Mouse (Mus musculus): ENCODE measurements at regions not wholly inside any gene's neighbourhood (a gene's known extent, or its start where the extent isn't known, plus 50 kb on each side); places are given as distances from the start of the nearest gene placed in this dataset.

- no peaks in the 10 kb centered on the region for H3K36me3 ChIP-seq (ENCODE audit: poor library complexity, severe bottlenecking)
- H3K27me3 ChIP-seq: no peaks in the 10 kb centered on the region
- 78% methylated on average over 7 of the region's 7 CpGs for WGBS
- H3K9ac ChIP-seq: no peak overlapping the region
- H3K9me3 ChIP-seq (replicated peaks): no peaks in the 10 kb centered on the region
- H3K27ac ChIP-seq: no peak overlapping the region
- no peaks in the 10 kb centered on the region for H3K4me1 ChIP-seq
- ATAC-seq: no peak
- no peak overlapping the region for H3K4me3 ChIP-seq
- no peak overlapping the region for H3K4me2 ChIP-seq
Observed at GRCm38 (mm10) chr16:51169294-51169693, 578.3 kb upstream of the Ccdc54 start.

- H3K9me3 ChIP-seq (replicated peaks): no peaks in the 10 kb centered on the region
- H3K27ac ChIP-seq: no peak overlapping the region
- no peaks in the 10 kb centered on the region for H3K27me3 ChIP-seq
- H3K4me2 ChIP-seq: no peak overlapping the region
- ATAC-seq: no peak
- H3K4me1 ChIP-seq: no peaks in the 10 kb centered on the region
- no peak overlapping the region for H3K4me3 ChIP-seq
- no peaks in the 10 kb centered on the region for H3K36me3 ChIP-seq (ENCODE audit: poor library complexity, severe bottlenecking)
- no peak overlapping the region for H3K9ac ChIP-seq
- 78% methylated on average over 5 of the region's 5 CpGs for WGBS
Observed at GRCm38 (mm10) chr16:51160768-51161167, 569.8 kb upstream of the Ccdc54 start.

GRCm38 (mm10) chr16:51138575-51138974, 547.6 kb upstream of the Ccdc54 start:
- no peak overlapping the region for H3K4me3 ChIP-seq
- H3K9me3 ChIP-seq (replicated peaks): no peaks in the 10 kb centered on the region
- no peaks in the 10 kb centered on the region for H3K36me3 ChIP-seq (ENCODE audit: poor library complexity, severe bottlenecking)
- 94% methylated on average over 7 of the region's 7 CpGs for WGBS
- H3K4me2 ChIP-seq: no peak overlapping the region
- no peaks in the 10 kb centered on the region for H3K4me1 ChIP-seq
- no peak for ATAC-seq
- H3K27me3 ChIP-seq: no peaks in the 10 kb centered on the region
- no peak overlapping the region for H3K9ac ChIP-seq
- no peak overlapping the region for H3K27ac ChIP-seq

- Histone ChIP-seq H3K9me3 (replicated peaks) (no peaks in the 10 kb centered on the region), H3K4me1 (0 out of 2 replicates have a peak, but pooled peaks cover 7% of the 10 kb centered on the region), H3K36me3 (ENCODE audit: poor library complexity, severe bottlenecking) (no peaks in the 10 kb centered on the region), H3K4me3 (no peak overlapping the region), H3K9ac (no peak overlapping the region), H3K27ac (no peak overlapping the region), H3K4me2 (no peak overlapping the region), H3K27me3 (no peaks in the 10 kb centered on the region)
- WGBS: 78% methylated on average over 1 of the region's 1 CpGs
- ATAC-seq: no peak
Observed at GRCm38 (mm10) chr16:51119835-51120234, 528.9 kb upstream of the Ccdc54 start.

- Histone ChIP-seq H3K36me3 (ENCODE audit: poor library complexity, severe bottlenecking) (no peaks in the 10 kb centered on the region), H3K4me1 (0 out of 2 replicates have a peak, but pooled peaks cover 7% of the 10 kb centered on the region), H3K27ac (no peak overlapping the region), H3K9me3 (replicated peaks) (no peaks in the 10 kb centered on the region), H3K27me3 (no peaks in the 10 kb centered on the region), H3K9ac (no peak overlapping the region), H3K4me2 (peak overlapping the region; percentile 22; the same call in 1 of the 2 replicates), H3K4me3 (no peak overlapping the region)
- no peak for ATAC-seq
- WGBS: 23% methylated on average over 3 of the region's 3 CpGs
Observed at GRCm38 (mm10) chr16:51118365-51118764, 527.4 kb upstream of the Ccdc54 start.

GRCm38 (mm10) chr16:51117836-51118235, 526.9 kb upstream of the Ccdc54 start:
- WGBS: 10% methylated on average over 5 of the region's 5 CpGs
- Histone ChIP-seq H3K4me3 (no peak overlapping the region), H3K27me3 (no peaks in the 10 kb centered on the region), H3K36me3 (ENCODE audit: poor library complexity, severe bottlenecking) (no peaks in the 10 kb centered on the region), H3K9ac (no peak overlapping the region), H3K27ac (no peak overlapping the region), H3K4me1 (0 out of 2 replicates have a peak, but pooled peaks cover 7% of the 10 kb centered on the region), H3K4me2 (peak overlapping the region; percentile 22), H3K9me3 (replicated peaks) (no peaks in the 10 kb centered on the region)
- ATAC-seq: peak; percentile 67; the same call in 1 of the 2 replicates

GRCm38 (mm10) chr16:51109864-51110263, 518.9 kb upstream of the Ccdc54 start:
- no peak overlapping the region for H3K27ac ChIP-seq
- ATAC-seq: no peak
- no peaks in the 10 kb centered on the region for H3K27me3 ChIP-seq
- H3K4me3 ChIP-seq: no peak overlapping the region
- no peaks in the 10 kb centered on the region for H3K36me3 ChIP-seq (ENCODE audit: poor library complexity, severe bottlenecking)
- no peaks in the 10 kb centered on the region for H3K9me3 ChIP-seq (replicated peaks)
- no peaks in the 10 kb centered on the region for H3K4me1 ChIP-seq
- no peak overlapping the region for H3K9ac ChIP-seq
- no peak overlapping the region for H3K4me2 ChIP-seq

- WGBS: 89% methylated on average over 4 of the region's 4 CpGs
- Histone ChIP-seq H3K4me2 (no peak overlapping the region), H3K27me3 (no peaks in the 10 kb centered on the region), H3K9me3 (replicated peaks) (no peaks in the 10 kb centered on the region), H3K27ac (no peak overlapping the region), H3K4me3 (no peak overlapping the region), H3K9ac (no peak overlapping the region), H3K4me1 (no peaks in the 10 kb centered on the region), H3K36me3 (ENCODE audit: poor library complexity, severe bottlenecking) (no peaks in the 10 kb centered on the region)
- no peak for ATAC-seq
Observed at GRCm38 (mm10) chr16:51107421-51107820, 516.5 kb upstream of the Ccdc54 start.

GRCm38 (mm10) chr16:51086556-51086955, 495.6 kb upstream of the Ccdc54 start:
- 60% methylated on average over 7 of the region's 7 CpGs for WGBS

GRCm38 (mm10) chr16:51080146-51080545, 489.2 kb upstream of the Ccdc54 start:
- 75% methylated on average over 4 of the region's 4 CpGs for WGBS
- Histone ChIP-seq H3K4me3 (no peak overlapping the region), H3K36me3 (ENCODE audit: poor library complexity, severe bottlenecking) (no peaks in the 10 kb centered on the region), H3K27me3 (no peaks in the 10 kb centered on the region), H3K9me3 (replicated peaks) (no peaks in the 10 kb centered on the region), H3K27ac (no peak overlapping the region), H3K9ac (no peak overlapping the region), H3K4me2 (no peak overlapping the region), H3K4me1 (no peaks in the 10 kb centered on the region)
- ATAC-seq: no peak

More at GRCm38 (mm10) chr16:51086556-51086955, 495.6 kb upstream of the Ccdc54 start:
- Histone ChIP-seq H3K9ac (no peak overlapping the region), H3K9me3 (replicated peaks) (no peaks in the 10 kb centered on the region), H3K27ac (no peak overlapping the region), H3K4me2 (no peak overlapping the region), H3K4me3 (no peak overlapping the region), H3K36me3 (ENCODE audit: poor library complexity, severe bottlenecking) (no peaks in the 10 kb centered on the region), H3K4me1 (no peaks in the 10 kb centered on the region), H3K27me3 (no peaks in the 10 kb centered on the region)
- ATAC-seq: peak; percentile 70; the same call in 1 of the 2 replicates

- no peak overlapping the region for H3K4me2 ChIP-seq
- H3K27ac ChIP-seq: no peak overlapping the region
- ATAC-seq: no peak
- WGBS: 80% methylated on average over 2 of the region's 2 CpGs
- no peaks in the 10 kb centered on the region for H3K27me3 ChIP-seq
- H3K36me3 ChIP-seq (ENCODE audit: poor library complexity, severe bottlenecking): no peaks in the 10 kb centered on the region
- no peak overlapping the region for H3K9ac ChIP-seq
- no peak overlapping the region for H3K4me3 ChIP-seq
- no peaks in the 10 kb centered on the region for H3K4me1 ChIP-seq
- no peaks in the 10 kb centered on the region for H3K9me3 ChIP-seq (replicated peaks)
Observed at GRCm38 (mm10) chr16:51048650-51049049, 457.7 kb upstream of the Ccdc54 start.

- H3K9ac ChIP-seq: no peak overlapping the region
- no peak overlapping the region for H3K4me3 ChIP-seq
- 81% methylated on average over 4 of the region's 4 CpGs for WGBS
- H3K9me3 ChIP-seq (replicated peaks): no peaks in the 10 kb centered on the region
- H3K4me2 ChIP-seq: no peak overlapping the region
- no peaks in the 10 kb centered on the region for H3K4me1 ChIP-seq
- ATAC-seq: no peak
- no peaks in the 10 kb centered on the region for H3K27me3 ChIP-seq
- H3K36me3 ChIP-seq (ENCODE audit: poor library complexity, severe bottlenecking): no peaks in the 10 kb centered on the region
- H3K27ac ChIP-seq: no peak overlapping the region
Observed at GRCm38 (mm10) chr16:51048169-51048568, 457.2 kb upstream of the Ccdc54 start.

GRCm38 (mm10) chr16:51041311-51041710, 450.4 kb upstream of the Ccdc54 start:
- no peak overlapping the region for H3K4me3 ChIP-seq
- H3K27me3 ChIP-seq: no peaks in the 10 kb centered on the region
- H3K36me3 ChIP-seq (ENCODE audit: poor library complexity, severe bottlenecking): no peaks in the 10 kb centered on the region
- H3K9me3 ChIP-seq (replicated peaks): no peaks in the 10 kb centered on the region
- no peak overlapping the region for H3K4me2 ChIP-seq
- WGBS: 90% methylated on average over 4 of the region's 4 CpGs
- no peak overlapping the region for H3K27ac ChIP-seq
- H3K4me1 ChIP-seq: no peaks in the 10 kb centered on the region
- peak; percentile 73 for ATAC-seq
- H3K9ac ChIP-seq: no peak overlapping the region
